Mouse (Mus musculus) embryonic fibroblast, embryonic 13.5 days (primary cell): Measurements from ENCODE around the gene Iqsec1.

Source experiments
- CTCF ChIP-seq: IDR thresholded peaks from 2 replicates; pipeline ENCODE4 v1.5.1; 2011; ENCODE audit warnings: mild to moderate bottlenecking, control low read depth, low read length, moderate library complexity, borderline replicate concordance; ENCODE audit not compliant: insufficient read depth
- POLR2A ChIP-seq: IDR thresholded peaks from 2 replicates; pipeline ENCODE4 v1.6.1; 2011; ENCODE audit warnings: low read depth, mild to moderate bottlenecking, control low read depth, low read length, moderate library complexity

- TF ChIP-seq CTCF = no peak
- TF ChIP-seq POLR2A = no peak
Measured at GRCm38 (mm10) chr6:90758155-90758554, 230.3 kb downstream of the Iqsec1 start.
